Mouse (Mus musculus) spleen, adult 12 weeks (tissue): Measurements from ENCODE around the gene Tex36.

Experiments used
- DNase-seq: peaks from one replicate; pipeline ENCODE4 v3.0.0; 2022; ENCODE audit warnings: low spot score

Gene Tex36

GRCm38 (mm10) chr7:133602058-133602457 lies at the start of gene Tex36:
Gene Tex36 (minus strand): TSS chr7:133602158.
- DNase-seq, result no peak

- DNase-seq, result no peak
Observed at GRCm38 (mm10) chr7:133645716-133646115, 43.8 kb upstream of the Tex36 start.

GRCm38 (mm10) chr7:133638821-133639220 lies 36.9 kb upstream of the Tex36 start:
- DNase-seq, result no peak

DNA sequence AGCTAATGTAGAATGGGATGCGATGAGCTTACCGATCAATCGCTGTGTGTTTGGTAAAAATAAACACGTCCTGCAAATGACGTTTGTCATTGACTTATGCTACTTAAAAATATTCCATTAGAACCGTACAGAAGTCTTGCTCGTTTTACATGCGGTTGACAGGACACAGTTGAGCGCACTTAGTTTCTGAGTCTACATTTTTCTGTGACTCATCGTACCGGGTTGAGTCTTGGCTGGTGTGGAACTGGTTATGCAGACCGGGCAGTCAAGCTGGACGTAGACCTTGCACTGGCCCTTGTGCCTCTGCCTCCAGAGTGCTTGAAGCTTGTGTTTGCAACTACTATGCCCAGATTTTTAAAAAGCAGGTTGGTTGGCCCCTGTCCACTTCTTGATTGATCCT lies 36.3 kb upstream of the Tex36 start:
- no peak for DNase-seq

- DNase-seq, result peak; percentile 98
Observed at GRCm38 (mm10) chr7:133637361-133638305, 35.7 kb upstream of the Tex36 start, which contains the start of gene Edrf1. Gene Edrf1 (plus strand): TSS chr7:133637543.

- DNase-seq, result peak; percentile 72
Observed at GRCm38 (mm10) chr7:133636738-133637352, 34.9 kb upstream of the Tex36 start.

DNA sequence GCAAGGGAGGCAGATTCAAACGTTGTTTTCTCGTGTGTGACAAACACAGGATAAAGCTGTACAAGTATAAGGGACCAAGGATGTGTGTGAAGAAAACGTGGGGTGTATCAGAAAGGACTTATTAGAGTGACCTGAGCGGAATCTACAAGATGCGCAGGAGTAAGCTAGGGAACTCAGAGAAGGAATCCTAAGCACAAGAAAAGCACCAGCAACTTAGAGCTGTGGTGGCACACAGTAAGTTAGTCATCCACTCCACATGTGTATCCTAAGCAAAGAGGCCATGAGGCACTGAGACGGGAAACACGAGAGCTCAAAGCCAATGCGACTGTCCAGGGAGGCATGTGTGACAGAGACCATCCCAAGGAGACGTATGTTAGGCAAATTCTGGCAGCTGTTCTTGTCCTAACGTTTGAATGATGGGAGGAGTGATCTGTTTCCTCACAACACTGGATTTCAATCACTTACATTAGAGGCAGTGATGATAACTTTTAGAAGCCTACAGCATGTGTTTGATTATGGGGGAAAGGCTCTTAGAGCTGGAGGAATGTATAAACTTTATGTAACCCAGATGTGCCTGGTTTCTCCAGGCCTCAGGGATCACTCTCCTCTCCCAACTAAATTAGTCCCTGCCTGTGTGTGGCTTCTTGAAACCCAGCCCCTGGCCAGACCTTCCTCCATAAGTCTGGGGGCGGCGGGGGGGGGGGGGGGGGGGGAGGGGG lies 33.1 kb upstream of the Tex36 start:
- no peak for DNase-seq

- DNase-seq, result peak; percentile 44
Observed at GRCm38 (mm10) chr7:133632476-133632875, 30.5 kb upstream of the Tex36 start.

DNA sequence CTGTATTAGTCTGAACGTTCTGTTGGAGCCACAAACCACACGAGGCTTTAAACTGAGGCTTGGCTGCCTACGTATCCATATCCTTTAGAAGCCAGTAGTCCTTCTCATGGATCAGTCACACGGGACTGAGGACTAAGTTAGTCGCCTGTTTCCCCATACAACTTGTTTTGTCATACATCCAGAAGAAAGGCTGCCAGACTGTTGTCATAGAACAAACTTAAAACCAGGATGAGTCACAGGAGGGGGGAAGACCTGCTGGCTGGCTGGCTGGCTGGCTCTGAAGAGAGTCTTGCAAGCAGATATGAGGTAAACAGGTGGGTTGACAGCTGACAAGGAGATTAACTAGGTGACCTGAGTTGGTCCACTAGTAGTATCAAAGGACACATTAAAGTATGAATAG lies 28.9 kb upstream of the Tex36 start:
- DNase-seq, result no peak

GRCm38 (mm10) chr7:133627184-133627936 lies 25.4 kb upstream of the Tex36 start:
- DNase-seq, result no peak

DNA sequence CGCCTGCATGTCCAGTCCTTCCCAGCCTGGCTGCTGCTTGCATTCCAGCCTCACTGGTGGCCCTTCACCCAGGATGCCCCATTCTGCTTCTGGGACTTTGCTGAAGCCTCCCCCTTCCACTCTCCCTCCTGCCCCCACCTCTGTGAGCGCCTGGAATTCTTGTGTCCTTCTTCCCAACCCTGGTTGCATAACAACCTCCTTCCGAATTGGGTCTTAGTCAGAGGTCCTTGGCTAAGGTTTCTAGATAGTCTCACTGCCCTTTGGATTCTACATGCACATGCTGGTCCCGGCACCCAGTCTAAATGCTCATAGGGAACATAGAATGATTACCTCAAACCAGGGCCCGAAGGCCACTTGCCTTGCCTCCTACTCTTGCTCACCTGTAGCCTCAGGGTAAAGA lies 21.3 kb upstream of the Tex36 start:
- DNase-seq, result no peak

DNA sequence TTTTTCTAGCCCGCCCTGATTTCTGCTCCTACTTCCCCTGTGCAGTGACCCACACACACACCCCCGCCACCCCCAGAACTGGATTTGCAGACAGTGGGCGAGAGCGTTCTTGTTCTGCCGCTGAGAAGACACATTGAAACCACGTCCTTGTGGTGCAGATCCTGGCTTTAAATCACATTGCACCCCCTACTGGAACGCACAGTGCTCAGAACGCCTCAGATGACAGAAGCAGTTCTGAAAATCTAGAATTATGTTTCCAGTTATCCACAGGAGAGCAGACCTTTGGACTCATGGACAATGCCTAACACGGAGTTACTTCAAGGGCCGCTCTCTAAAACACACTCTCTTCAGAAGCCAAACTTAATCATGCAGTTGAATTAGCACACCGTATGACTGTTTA lies 18.8 kb upstream of the Tex36 start:
- no peak for DNase-seq

- no peak for DNase-seq
Observed at GRCm38 (mm10) chr7:133612981-133613380, 11.0 kb upstream of the Tex36 start.

- DNase-seq, result no peak
Observed at GRCm38 (mm10) chr7:133609585-133609984, 7.6 kb upstream of the Tex36 start.

- no peak for DNase-seq
Observed at GRCm38 (mm10) chr7:133608631-133609340, 6.8 kb upstream of the Tex36 start.

DNA sequence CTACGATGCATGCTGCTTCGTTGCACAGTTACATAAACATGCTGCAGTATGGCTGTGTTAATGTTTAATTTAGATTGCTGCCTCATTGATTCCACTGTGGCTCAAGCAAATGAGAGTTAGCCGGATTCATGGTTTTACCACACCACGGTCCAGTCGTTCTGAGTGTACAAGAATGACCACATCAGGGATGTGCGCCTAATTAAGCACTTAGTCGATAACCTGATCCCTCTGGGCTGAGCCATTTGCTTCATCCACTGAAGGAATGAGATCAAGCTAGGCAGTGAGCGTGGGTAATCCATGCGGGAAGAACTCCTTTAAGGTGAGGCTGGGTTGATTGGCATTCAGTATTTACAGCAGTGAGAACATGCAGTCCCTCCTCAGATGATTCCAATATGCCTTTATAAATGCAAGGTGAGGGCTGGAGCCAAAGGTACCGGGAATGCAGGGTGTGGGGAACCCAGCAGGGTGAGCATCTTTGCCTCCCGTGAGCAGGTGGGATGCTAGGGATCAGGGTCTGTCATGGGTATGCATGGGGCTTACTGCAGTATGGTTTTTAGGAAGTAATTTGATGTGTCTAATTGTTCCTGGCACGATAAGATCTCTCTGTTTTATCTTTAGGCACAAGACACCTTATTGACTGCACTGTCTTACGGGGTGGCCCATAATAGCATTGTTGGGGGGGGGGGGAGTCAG lies 6.1 kb upstream of the Tex36 start:
- no peak for DNase-seq

- DNase-seq, result no peak
Observed at GRCm38 (mm10) chr7:133607331-133607730, 5.4 kb upstream of the Tex36 start.

GRCm38 (mm10) chr7:133604427-133605081 lies 2.6 kb upstream of the Tex36 start:
- DNase-seq, result no peak

DNA sequence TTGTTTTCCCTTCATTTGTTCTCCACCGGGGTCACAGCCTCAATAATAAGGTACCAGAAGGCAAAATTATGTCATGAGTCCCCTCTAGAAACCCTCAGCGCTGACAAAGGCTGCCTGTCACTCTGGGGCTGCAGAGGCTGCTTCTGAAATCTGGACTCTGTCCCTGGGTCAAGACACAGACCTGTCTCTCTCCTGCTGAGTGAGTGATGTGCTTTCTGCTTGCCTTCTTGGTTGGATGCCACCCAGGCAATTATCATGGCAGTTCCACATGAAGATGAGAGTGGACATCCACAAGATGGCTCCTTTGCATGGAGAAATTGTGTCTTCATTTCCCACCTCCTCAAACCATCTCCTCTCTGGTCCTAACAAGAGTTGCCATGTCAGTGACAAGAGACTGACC lies 1.2 kb upstream of the Tex36 start:
- no peak for DNase-seq

DNA sequence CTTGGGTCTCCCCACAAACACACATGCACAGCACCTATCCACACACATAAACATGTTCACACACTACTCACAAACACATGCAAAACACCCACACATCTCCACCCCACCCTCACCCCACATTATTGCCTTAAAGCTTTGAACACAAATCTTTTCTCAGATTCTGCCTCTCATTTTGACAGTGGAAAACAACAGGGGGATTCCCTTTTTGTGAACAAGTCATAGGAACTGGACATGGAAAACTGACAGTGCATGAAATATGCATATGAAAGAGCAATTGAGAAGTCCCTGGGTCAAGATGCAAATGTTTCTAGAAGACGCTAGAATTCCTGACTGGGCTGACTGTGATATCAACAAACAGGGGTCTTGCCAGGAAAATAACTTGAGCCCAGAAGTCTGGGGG lies 1.4 kb downstream of the Tex36 start:
- DNase-seq, result no peak
